In genomic region chr15:23316766-23317165, GRCm38 (mm10) we compare ENCODE assay signal across 17 mouse cellular contexts.
"Had no signal": no experiment of that assay in that cellular context is flagged by ENCODE, and none has a peak within 500 bp of the region (broad histone marks: within the 10 kb centered on the region; RNA-seq: fewer than 3 reads in every experiment).

No protein-coding gene starts in this region.

- DNase-seq: kidney, adult 8-10 months; kidney, postnatal 36 days; layer of hippocampus, adult 9-11 months; liver; liver, embryonic 13.5 days; liver, postnatal 0 days; right cerebral cortex, adult 18-20 months; right cerebral cortex, postnatal 4 days; spleen, adult 18-20 months; thymus, adult 18-20 months; thymus, postnatal 25 days had no signal

- H3K27me3 ChIP-seq: limb, embryonic 12.5 days; liver, embryonic 13.5 days; lung, embryonic 15.5 days; midbrain, embryonic 12.5 days; neural tube, embryonic 15.5 days had no signal

- H3K4me1 ChIP-seq: limb, embryonic 12.5 days; liver, embryonic 13.5 days; lung, embryonic 15.5 days; midbrain, embryonic 12.5 days; neural tube, embryonic 15.5 days had no signal

- H3K27ac ChIP-seq: kidney, postnatal 0 days; limb, embryonic 12.5 days; liver, embryonic 13.5 days; lung, embryonic 15.5 days; midbrain, embryonic 12.5 days; neural tube, embryonic 15.5 days had no signal

- H3K4me3 ChIP-seq: limb, embryonic 12.5 days; liver, embryonic 13.5 days; lung, embryonic 15.5 days; midbrain, embryonic 12.5 days; myocyte; neural tube, embryonic 15.5 days had no signal
